Mouse (Mus musculus) brain, embryonic 18.5 days (tissue): ENCODE measurements around the gene Kcnma1.

ENCODE experiments used
- DNase-seq: peaks from one replicate; pipeline ENCODE4 v3.0.0-alpha.2; 2012; ENCODE audit warnings: low read depth, low spot score

Gene Kcnma1

GRCm38 (mm10) chr14:23531735-23532525 is 482.4 kb downstream of the Kcnma1 start:
- DNase-seq, result no peak

DNA sequence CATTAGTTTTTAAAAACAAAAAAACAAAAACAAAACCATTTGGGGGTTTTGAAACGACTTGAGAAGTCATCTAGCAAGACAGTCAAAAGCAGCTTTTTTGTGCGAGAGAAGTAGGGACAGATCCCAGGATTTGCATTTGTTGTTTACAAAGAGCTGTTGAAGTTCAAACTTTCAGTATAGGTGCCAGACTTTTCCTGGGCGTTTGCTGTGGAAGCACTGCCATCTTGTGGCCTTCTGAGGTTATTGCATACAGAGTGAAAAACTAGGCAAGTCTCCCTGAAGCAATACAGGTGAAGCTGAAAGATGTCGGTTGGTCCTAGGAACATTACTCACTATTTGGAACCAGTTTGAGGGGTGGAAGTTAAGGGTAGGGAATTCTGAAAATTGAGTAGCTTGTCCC is 484.6 kb downstream of the Kcnma1 start:
- DNase-seq, result peak; percentile 49

DNA sequence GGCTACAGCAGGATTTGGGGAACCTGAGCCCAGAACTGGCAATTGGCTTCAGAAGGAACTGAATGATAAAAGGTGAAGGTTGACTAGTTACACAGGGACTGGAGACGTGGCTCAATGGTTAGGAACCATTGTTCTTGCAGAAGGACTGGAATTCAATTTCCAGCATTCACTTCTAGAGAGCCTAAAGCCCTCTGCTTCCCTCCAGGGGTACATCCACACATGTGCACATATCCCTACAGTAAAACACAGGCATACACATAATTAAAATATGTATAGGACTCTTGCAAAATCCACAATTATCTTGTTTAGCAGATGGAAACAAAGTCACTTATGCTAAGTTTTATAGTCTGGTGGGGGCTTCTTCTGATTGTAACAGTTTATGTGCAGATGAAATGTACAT is 485.1 kb downstream of the Kcnma1 start:
- DNase-seq, result no peak

- DNase-seq, result no peak
Observed at GRCm38 (mm10) chr14:23525910-23526309, 488.4 kb downstream of the Kcnma1 start.

DNA sequence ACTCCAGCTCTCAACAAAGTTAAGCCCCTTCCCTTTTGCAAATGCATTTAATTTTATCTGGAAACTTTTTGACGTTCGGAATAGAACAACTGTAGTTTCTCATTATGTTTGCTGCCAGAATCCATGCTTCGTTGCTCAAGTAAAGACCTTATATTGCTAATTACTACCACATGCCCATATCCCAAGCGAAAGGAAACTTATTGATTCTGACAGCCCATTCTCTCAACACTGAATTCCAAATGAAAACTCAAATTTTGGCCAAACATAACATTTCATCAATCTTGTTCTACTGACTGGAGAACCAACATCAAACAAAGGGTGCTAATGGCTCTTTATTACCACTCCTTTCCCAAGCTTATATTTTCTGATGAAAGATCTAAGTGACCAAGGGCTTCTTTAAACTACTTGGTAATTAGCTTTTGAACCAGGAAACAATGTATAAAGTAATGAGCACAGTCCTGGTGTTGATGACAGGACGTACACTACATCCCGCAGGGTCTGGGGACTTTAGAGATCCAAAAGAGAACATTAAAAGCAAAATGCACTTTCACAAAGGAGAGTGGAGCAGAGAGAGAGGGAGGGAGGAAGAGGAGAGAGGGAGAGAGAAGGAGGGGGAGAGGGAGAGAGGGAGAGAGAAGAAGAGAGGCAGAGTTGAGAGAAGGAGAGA is 490.3 kb downstream of the Kcnma1 start:
- DNase-seq, result no peak

- DNase-seq, result no peak
Observed at GRCm38 (mm10) chr14:23522606-23523159, 491.6 kb downstream of the Kcnma1 start.

- DNase-seq, result no peak
Observed at GRCm38 (mm10) chr14:23521080-23521684, 493.1 kb downstream of the Kcnma1 start.

DNA sequence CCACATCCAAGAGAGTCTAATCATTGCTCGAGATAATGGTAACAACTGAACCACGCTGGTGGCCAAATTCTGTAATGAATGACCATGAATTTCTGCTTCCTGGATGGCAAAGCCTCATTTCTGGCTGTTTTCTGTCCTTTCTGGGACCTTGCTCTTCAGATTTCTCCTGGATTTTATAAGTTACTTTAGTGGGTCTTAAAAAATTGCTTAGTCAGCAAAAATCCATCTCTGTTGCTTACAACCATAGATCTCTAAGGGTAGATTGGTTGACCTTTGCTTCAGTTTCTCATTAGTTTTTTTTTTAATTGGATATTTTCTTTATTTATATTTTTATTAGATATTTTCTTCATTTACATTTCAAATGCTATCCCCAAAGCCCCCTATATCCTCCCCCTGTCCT is 496.9 kb downstream of the Kcnma1 start:
- no peak for DNase-seq

DNA sequence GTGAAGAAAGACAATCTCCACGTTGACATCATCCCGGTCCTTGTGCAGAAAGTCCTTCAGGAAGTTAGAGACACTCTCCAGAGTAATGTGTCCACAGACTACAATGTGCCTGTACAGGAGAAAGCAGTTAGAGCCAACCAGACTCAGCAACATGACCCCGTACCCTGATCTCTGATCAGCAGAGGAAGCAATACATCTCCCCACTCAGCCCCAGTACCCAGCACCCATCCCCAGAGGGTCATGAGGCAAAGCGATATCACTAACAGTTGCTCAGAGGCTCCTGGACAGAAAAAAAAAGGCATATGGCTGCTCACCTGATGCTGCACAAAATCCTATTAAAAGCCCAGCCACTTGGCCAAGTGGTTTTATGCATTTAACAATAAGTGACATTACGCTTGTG is 504.5 kb downstream of the Kcnma1 start:
- DNase-seq, result no peak

- DNase-seq, result no peak
Observed at GRCm38 (mm10) chr14:23502236-23502790, 512.0 kb downstream of the Kcnma1 start.

GRCm38 (mm10) chr14:23496801-23497200 is 517.5 kb downstream of the Kcnma1 start:
- DNase-seq, result no peak

- DNase-seq, result no peak
Observed at GRCm38 (mm10) chr14:23496236-23496740, 518.0 kb downstream of the Kcnma1 start.

- no peak for DNase-seq
Observed at GRCm38 (mm10) chr14:23494496-23494800, 519.8 kb downstream of the Kcnma1 start.

- DNase-seq, result no peak
Observed at GRCm38 (mm10) chr14:23493750-23494495, 520.4 kb downstream of the Kcnma1 start.

- no peak for DNase-seq
Observed at GRCm38 (mm10) chr14:23492581-23493360, 521.5 kb downstream of the Kcnma1 start.

DNA sequence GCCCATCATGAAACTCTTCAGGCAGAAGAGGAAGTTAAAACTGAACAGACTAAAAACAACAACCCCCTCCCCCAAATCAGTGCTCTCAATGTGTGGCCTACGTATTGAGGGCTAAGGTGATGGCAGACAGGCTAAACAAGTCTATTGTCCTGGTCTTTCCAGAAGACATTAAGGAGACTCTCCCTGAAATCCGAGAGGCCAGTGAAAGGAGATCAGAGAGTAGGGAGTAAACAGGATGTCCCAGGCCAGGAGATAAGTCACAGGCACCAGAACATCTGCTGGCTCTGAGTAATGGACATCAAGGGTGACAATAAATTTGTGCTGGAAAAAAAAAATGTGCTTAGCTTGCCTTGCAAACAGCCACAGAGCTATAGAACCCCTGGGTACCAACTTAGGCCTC is 522.9 kb downstream of the Kcnma1 start:
- DNase-seq, result no peak

- DNase-seq, result no peak
Observed at GRCm38 (mm10) chr14:23486687-23487086, 527.6 kb downstream of the Kcnma1 start.

- no peak for DNase-seq
Observed at GRCm38 (mm10) chr14:23485802-23486500, 528.3 kb downstream of the Kcnma1 start.

GRCm38 (mm10) chr14:23475129-23475528 is 539.2 kb downstream of the Kcnma1 start:
- DNase-seq, result peak; percentile 39

- DNase-seq, result no peak
Observed at GRCm38 (mm10) chr14:23470071-23470470, 544.2 kb downstream of the Kcnma1 start.
